Mouse (Mus musculus) CH12.LX (cell line): ENCODE data around the gene Ryk.

ENCODE experiments used
- CTCF ChIP-seq, 2 experiments: IDR thresholded peaks in 1 of 2; conservative IDR thresholded peaks in 1 of 2; 2 replicates each; pipeline ENCODE4 v1.5.1; 2011 to 2012; ENCODE audit warnings: low read depth in 2 of 2, low read length in 2 of 2, improper control_type of control experiment in 1 of 2, inconsistent platforms in 1 of 2, mild to moderate bottlenecking in 1 of 2, moderate library complexity in 1 of 2
- EP300 ChIP-seq: IDR thresholded peaks from 2 replicates; pipeline ENCODE4 v1.6.1; 2011; ENCODE audit warnings: low read length, improper control_type of control experiment
- ETS1 ChIP-seq: conservative IDR thresholded peaks from 2 replicates; pipeline ENCODE4 v1.6.1; 2012; ENCODE audit warnings: low read depth, mild to moderate bottlenecking, inconsistent platforms, low read length, improper control_type of control experiment, moderate library complexity
- MXI1 ChIP-seq: IDR thresholded peaks from 2 replicates; pipeline ENCODE4 v1.6.1; 2011; ENCODE audit warnings: mild to moderate bottlenecking, low read depth, low read length, improper control_type of control experiment
- NRF1 ChIP-seq: IDR thresholded peaks from 2 replicates; pipeline ENCODE4 v1.6.1; 2014; ENCODE audit warnings: low read depth, mild to moderate bottlenecking, inconsistent platforms, low read length, improper control_type of control experiment, moderate library complexity
- PAX5 ChIP-seq: IDR thresholded peaks from 2 replicates; pipeline ENCODE4 v1.6.1; 2012; ENCODE audit warnings: low read length, inconsistent platforms, mixed read lengths
- USF1 ChIP-seq: IDR thresholded peaks from 2 replicates; pipeline ENCODE4 v1.6.1; 2014; ENCODE audit warnings: low read depth, mild to moderate bottlenecking, inconsistent platforms, low read length, improper control_type of control experiment
- ZC3H11A ChIP-seq: IDR thresholded peaks from 2 replicates; pipeline ENCODE4 v1.6.1; 2012; ENCODE audit warnings: low read depth, mild to moderate bottlenecking, inconsistent platforms, low read length, improper control_type of control experiment

DNA sequence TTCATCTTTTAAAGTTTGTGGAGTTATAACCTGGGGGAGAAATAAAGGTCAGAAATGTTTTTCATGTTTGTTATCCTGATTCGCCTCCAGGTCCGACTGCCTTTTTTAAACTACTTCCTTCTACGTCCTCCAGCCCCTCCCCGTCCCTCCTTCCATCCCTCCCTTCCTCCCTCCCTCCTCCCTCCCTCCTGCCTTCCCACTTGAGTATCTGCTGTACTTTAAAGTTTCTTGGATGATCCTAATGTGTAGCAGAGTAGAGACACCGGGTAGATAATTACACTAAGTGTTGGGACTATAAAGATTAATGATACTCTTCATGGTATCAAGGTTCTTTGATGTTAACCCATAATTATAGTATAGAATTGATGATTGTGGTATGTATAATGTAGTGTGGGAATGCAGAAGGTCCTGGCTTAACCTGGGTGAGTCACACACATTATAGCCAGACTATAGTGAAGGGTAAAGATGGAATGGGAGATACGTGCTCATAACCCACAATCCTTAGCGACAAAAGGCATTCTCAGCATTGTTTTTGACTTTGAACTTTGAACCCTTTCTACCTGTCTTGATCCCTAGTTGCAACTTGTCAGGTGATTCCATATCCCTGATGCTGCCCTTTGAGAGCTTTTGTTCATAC is 41.5 kb downstream of the Ryk start:
- no peak for TF ChIP-seq NRF1
- no peak for TF ChIP-seq ETS1
- TF ChIP-seq USF1, result no peak
- no peak for TF ChIP-seq EP300
- no peak for TF ChIP-seq ZC3H11A
- TF ChIP-seq CTCF (conservative IDR thresholded peaks at IDR 0.05 in 1 of 2, IDR thresholded peaks at IDR 0.05 in 1 of 2; ENCODE audit: low read depth in 2 of 2, low read length in 2 of 2), result no peak
- TF ChIP-seq PAX5, result no peak
- TF ChIP-seq MXI1, result no peak
